Mouse (Mus musculus) heart, embryonic 10.5 days (tissue): Measurements from ENCODE around the gene Slc51a. TPM values are rescaled to one million over a fixed set of nuclear protein-coding genes. Genes with fewer than 3 reads are reported as not detected.

Experiments
- DNase-seq: peaks from one replicate; pipeline ENCODE4 v3.0.0-alpha.2; 2017; ENCODE audit warnings: low spot score
- H3K27ac ChIP-seq: fragments of 300-500 bp; sonication (generic); 2 replicates; pipeline ENCODE4 v1.5.1; 2016; ENCODE audit warnings: mild to moderate bottlenecking
- H3K27me3 ChIP-seq: fragments of 300-500 bp; sonication (generic); 2 replicates; pipeline ENCODE4 v1.6.1; 2016; ENCODE audit warnings: mild to moderate bottlenecking; ENCODE audit not compliant: poor library complexity, insufficient read depth, severe bottlenecking
- H3K36me3 ChIP-seq: fragments of 300-500 bp; sonication (generic); 2 replicates; pipeline ENCODE4 v1.6.1; 2016; ENCODE audit warnings: mild to moderate bottlenecking, moderate library complexity
- H3K4me1 ChIP-seq: fragments of 300-500 bp; sonication (generic); 2 replicates; pipeline ENCODE4 v1.6.1; 2016; ENCODE audit warnings: mild to moderate bottlenecking
- H3K4me3 ChIP-seq: fragments of 300-500 bp; sonication (generic); 2 replicates; pipeline ENCODE4 v1.5.1; 2016; ENCODE audit warnings: mild to moderate bottlenecking, moderate library complexity
- H3K9me3 ChIP-seq: fragments of 300-500 bp; sonication (generic); 2 replicates; pipeline ENCODE4 v1.6.1; 2016; ENCODE audit warnings: mild to moderate bottlenecking, moderate library complexity
- WGBS: fragments of 180-500 bp; shearing (Covaris S2); methylation state at CpG from one replicate; pipeline ENCODE4 v1.1.7; 2016; 5-methylcytosine and 5-hydroxymethylcytosine counted together
- polyA plus RNA-seq: library from polyadenylated mRNA; unstranded; fragments of >200 nt; fragmentation: Nextera tagmentation; extraction: Ambion mirVana; gene quantifications from 2 replicates; pipeline ENCODE4 v1.2.1, GENCODE M21; 2016

The Slc51a gene
- polyA plus RNA-seq, 1 experiment from 2014 or later: 4.2 TPM

DNA sequence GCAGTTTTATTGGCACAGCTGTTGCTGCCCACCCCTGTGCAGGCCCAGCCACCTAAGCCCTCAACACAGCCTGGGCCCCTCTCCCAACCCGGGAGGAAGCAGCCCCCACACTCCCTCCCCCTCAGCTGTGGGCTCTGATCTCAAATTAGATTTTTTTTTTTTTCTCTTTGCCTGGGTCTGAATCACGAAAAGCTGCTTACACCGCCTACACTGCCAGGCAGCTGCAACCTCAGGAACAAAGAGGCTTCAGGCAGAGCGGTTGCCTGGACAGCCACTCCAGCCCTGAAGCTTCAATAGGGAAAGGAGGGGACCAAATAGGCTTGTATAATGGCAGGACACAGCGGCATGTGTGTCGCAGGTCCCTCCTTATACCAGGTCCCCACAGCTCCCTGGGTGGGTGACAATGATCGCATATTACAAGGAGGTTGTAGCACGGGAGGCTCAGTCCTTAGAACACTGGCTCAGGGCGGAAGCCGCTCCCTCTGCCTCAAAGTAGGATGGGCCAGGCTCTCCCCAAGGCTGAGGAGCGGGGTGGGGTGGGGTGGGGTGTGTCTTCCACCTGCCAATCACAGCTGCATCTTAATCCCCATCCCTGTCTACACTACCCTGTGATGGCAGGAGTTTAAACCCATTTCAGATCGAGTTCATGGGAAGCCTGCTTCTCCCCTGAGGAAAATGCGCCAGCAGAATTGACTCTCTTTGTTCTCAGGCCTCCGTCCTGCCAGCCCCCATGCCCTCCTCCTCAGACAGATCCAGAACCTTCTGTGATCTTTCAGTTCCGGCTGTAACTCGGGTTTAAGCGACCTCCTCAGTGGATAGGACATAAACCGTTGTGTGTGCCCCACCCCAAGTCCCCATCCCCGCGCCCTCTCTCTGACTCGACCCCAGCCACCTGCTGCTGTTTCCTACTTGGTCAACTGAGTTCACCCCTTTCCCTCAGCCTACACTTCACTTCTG, 28.6 kb upstream of the Slc51a start:
- H3K9me3 ChIP-seq: no peaks in the 10 kb centered on the region
- no peaks in the 10 kb centered on the region for H3K27me3 ChIP-seq
- peak overlapping the region; percentile 31; the same call in 1 of the 2 replicates for H3K4me3 ChIP-seq
- H3K27ac ChIP-seq: peak overlapping the region; percentile 84
- DNase-seq: peak; percentile 89
- peaks cover 45% of the 10 kb centered on the region for H3K4me1 ChIP-seq
- WGBS: 31% methylated on average over 21 of the region's 21 CpGs
- H3K36me3 ChIP-seq: no peaks in the 10 kb centered on the region

DNA sequence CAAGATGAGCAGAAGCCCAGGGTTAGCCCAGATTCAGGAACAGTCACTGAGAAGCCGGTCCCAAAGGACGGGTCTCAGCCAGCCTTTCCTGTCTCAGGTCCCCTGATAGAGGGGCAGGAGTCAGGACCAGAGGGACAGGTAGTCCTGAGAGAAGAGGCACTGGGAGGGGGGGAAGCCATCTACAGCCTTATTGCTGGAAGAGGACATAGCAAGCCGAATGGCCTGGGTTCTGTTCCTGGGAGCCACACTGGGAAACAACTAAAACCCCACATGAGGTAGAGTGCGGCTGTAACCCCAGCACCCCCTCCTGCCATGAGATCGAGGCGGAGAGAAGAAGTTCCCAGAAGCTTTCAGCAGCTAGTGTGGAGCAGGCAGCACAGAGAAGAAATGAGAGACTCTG, 26.3 kb upstream of the Slc51a start:
- Histone ChIP-seq H3K4me3 (no peak overlapping the region), H3K9me3 (no peaks in the 10 kb centered on the region), H3K27ac (peak overlapping the region; percentile 43; the same call in 1 of the 2 replicates), H3K27me3 (no peaks in the 10 kb centered on the region), H3K4me1 (peaks cover 56% of the 10 kb centered on the region), H3K36me3 (no peaks in the 10 kb centered on the region)
- WGBS: 92% methylated on average over 6 of the region's 6 CpGs
- no peak for DNase-seq

GRCm38 (mm10) chr16:32513401-32513800, 25.7 kb upstream of the Slc51a start:
- WGBS: 86% methylated on average over 6 of the region's 6 CpGs
- DNase-seq: no peak
- no peaks in the 10 kb centered on the region for H3K36me3 ChIP-seq
- no peaks in the 10 kb centered on the region for H3K27me3 ChIP-seq
- H3K27ac ChIP-seq: peak overlapping the region; percentile 87
- H3K4me1 ChIP-seq: peaks cover 62% of the 10 kb centered on the region
- H3K4me3 ChIP-seq: no peak overlapping the region
- H3K9me3 ChIP-seq: no peaks in the 10 kb centered on the region

DNA sequence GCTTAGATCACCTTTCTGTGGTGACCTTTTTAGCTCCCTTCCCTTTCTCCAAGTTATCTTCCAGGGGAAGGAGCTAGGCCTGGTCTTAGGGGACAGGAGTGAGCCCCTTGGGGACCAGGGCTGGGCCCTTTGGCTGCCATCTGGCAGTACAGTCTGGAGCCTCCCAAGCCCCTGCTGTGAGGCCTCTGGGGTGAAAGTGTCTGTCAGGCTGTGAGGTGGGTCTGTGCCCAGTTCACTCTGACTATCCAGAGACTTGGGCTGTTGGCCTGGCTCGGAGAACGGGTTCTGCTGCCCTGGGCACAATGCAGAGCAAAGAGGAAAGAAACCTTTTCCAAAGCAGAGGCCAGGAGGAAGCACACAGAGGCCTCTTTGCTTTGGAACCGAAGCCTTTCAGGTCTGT, 25.2 kb upstream of the Slc51a start:
- peak; percentile 76 for DNase-seq
- no peaks in the 10 kb centered on the region for H3K36me3 ChIP-seq
- no peak overlapping the region for H3K4me3 ChIP-seq
- H3K27me3 ChIP-seq: no peaks in the 10 kb centered on the region
- WGBS: 69% methylated on average over 3 of the region's 3 CpGs
- H3K9me3 ChIP-seq: no peaks in the 10 kb centered on the region
- H3K27ac ChIP-seq: peak overlapping the region; percentile 87
- H3K4me1 ChIP-seq: peaks cover 66% of the 10 kb centered on the region

GRCm38 (mm10) chr16:32511827-32512490, 24.3 kb upstream of the Slc51a start:
- peak; percentile 76 for DNase-seq
- no peaks in the 10 kb centered on the region for H3K9me3 ChIP-seq
- 82% methylated on average over 8 of the region's 8 CpGs for WGBS
- no peaks in the 10 kb centered on the region for H3K36me3 ChIP-seq
- no peaks in the 10 kb centered on the region for H3K27me3 ChIP-seq
- peak overlapping the region; percentile 87 for H3K27ac ChIP-seq
- H3K4me1 ChIP-seq: peaks cover 73% of the 10 kb centered on the region
- no peak overlapping the region for H3K4me3 ChIP-seq

- H3K4me3 ChIP-seq: no peak overlapping the region
- 81% methylated on average over 3 of the region's 3 CpGs for WGBS
- peak overlapping the region; percentile 87 for H3K27ac ChIP-seq
- peaks cover 67% of the 10 kb centered on the region for H3K4me1 ChIP-seq
- no peaks in the 10 kb centered on the region for H3K9me3 ChIP-seq
- peaks cover 1% of the 10 kb centered on the region; the same call in 1 of the 2 replicates for H3K27me3 ChIP-seq
- DNase-seq: no peak
- no peaks in the 10 kb centered on the region for H3K36me3 ChIP-seq
These were observed 23.7 kb upstream of the Slc51a start for GRCm38 (mm10) chr16:32511338-32511734.

DNA sequence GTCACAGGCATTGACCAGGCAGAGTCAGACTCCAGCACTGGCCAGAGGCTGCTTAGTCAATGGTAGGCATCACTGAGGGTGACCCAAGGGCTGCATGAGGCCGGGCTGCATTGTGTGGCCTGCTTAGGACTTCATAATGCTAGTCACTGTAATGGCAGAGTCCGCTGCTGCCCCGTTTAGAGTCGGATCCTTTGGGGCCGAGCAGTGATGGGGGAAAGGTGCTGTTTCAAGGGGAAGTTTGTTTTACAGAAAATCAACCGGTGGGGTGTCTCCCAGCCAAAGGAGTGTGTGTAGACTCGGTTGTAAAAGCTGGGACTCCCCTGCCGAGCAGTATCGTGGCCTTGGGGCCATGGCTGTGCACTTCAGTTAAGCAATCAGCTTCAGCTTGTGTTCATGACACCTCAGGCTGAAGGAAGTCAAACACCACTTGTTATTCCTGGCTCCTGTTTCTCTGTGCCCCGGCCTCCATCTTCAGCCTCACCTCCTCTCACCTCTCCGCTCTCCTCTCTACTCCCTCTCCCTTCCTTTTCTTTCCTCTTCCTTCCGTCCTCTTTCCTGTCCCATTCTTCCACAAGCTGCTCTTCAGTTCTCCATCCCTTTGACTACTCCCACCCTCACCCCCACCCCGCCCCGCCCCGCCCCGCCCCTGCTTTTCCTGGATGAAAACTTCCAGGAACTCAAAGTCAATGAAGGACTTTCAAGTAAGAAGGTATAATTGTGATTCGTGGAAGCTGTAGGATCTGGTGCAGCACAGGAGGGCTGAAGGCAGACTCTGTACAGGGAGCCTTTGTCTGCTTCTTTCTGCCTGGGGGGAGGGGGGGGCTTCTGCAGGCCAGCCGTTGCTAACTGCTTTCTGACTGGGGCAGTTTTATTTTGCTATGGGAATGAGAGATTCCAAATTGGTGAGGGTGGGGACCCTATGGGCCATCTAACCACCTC, 23.0 kb upstream of the Slc51a start:
- Histone ChIP-seq H3K27ac (peak overlapping the region; percentile 87), H3K27me3 (peaks cover 8% of the 10 kb centered on the region; the same call in 1 of the 2 replicates), H3K4me3 (no peak overlapping the region), H3K4me1 (peaks cover 61% of the 10 kb centered on the region), H3K9me3 (no peaks in the 10 kb centered on the region), H3K36me3 (no peaks in the 10 kb centered on the region)
- WGBS: 56% methylated on average over 18 of the region's 18 CpGs
- DNase-seq: peak; percentile 82

- Histone ChIP-seq H3K36me3 (no peaks in the 10 kb centered on the region), H3K9me3 (no peaks in the 10 kb centered on the region), H3K27ac (peak overlapping the region; percentile 87), H3K4me3 (peak overlapping the region; percentile 7; the same call in 1 of the 2 replicates), H3K27me3 (peaks cover 12% of the 10 kb centered on the region; the same call in 1 of the 2 replicates), H3K4me1 (peaks cover 60% of the 10 kb centered on the region)
- DNase-seq: peak; percentile 98
- WGBS: 14% methylated on average over 9 of the region's 9 CpGs
These were observed 21.6 kb upstream of the Slc51a start for GRCm38 (mm10) chr16:32509066-32509942.

GRCm38 (mm10) chr16:32508506-32509065, 20.9 kb upstream of the Slc51a start:
- no peaks in the 10 kb centered on the region for H3K9me3 ChIP-seq
- no peak for DNase-seq
- 31% methylated on average over 3 of the region's 3 CpGs for WGBS
- peaks cover 60% of the 10 kb centered on the region for H3K4me1 ChIP-seq
- no peaks in the 10 kb centered on the region for H3K36me3 ChIP-seq
- H3K27ac ChIP-seq: peak overlapping the region; percentile 87
- H3K4me3 ChIP-seq: no peak overlapping the region
- H3K27me3 ChIP-seq: peaks cover 12% of the 10 kb centered on the region; the same call in 1 of the 2 replicates

DNA sequence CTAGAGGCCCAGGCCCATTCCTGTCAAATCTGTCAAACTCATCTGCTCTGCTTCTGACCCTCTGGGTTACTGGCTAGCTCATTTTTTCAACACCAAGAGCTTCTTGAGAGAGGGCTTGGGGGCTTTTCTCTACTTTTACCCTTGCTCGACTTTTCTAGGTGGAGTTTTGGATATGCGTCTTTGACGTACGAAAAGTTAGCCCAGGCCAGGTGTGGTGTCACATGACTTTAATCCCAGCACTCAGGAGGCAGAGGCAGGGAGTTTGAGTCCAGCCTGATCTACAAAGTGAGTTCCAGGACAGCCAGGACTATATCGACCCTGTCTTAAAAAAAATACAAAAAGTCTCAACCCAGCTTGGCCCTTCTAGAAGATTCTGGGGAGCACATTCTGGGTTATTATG, 20.4 kb upstream of the Slc51a start:
- H3K4me1 ChIP-seq: peaks cover 57% of the 10 kb centered on the region
- no peak for DNase-seq
- peaks cover 14% of the 10 kb centered on the region; the same call in 1 of the 2 replicates for H3K27me3 ChIP-seq
- H3K27ac ChIP-seq: peak overlapping the region; percentile 87
- H3K9me3 ChIP-seq: no peaks in the 10 kb centered on the region
- H3K36me3 ChIP-seq: no peaks in the 10 kb centered on the region
- H3K4me3 ChIP-seq: no peak overlapping the region
- 78% methylated on average over 5 of the region's 5 CpGs for WGBS

DNA sequence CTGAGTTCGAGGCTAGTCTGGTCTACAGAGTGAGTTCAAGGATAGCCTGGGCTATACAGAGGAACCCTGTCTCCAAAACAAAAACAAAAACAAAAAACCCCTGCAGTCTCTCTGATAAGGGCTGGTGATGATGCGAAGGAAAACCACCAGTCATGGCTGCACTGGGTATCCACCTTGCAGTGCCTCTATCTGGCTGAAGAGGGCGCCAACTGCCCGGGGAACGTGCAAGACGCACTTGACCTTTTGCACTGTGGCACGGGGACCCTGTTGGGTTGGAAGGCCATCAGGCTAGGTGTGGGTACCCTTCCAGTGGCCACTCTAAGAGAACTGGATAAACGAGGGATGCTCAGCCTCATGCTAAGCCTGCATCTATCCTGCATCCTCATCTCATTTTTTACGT, 19.7 kb upstream of the Slc51a start:
- H3K27me3 ChIP-seq: peaks cover 20% of the 10 kb centered on the region; the same call in 1 of the 2 replicates
- no peaks in the 10 kb centered on the region for H3K9me3 ChIP-seq
- WGBS: 15% methylated on average over 9 of the region's 9 CpGs
- H3K27ac ChIP-seq: peak overlapping the region; percentile 87
- H3K36me3 ChIP-seq: no peaks in the 10 kb centered on the region
- peak; percentile 94 for DNase-seq
- peaks cover 50% of the 10 kb centered on the region for H3K4me1 ChIP-seq
- H3K4me3 ChIP-seq: no peak overlapping the region
